Mouse (Mus musculus): ENCODE measurements at regions not wholly inside any gene's neighbourhood (a gene's known extent, or its start where the extent isn't known, plus 50 kb on each side); places are given as distances from the start of the nearest gene placed in this dataset.

GRCm38 (mm10) chr5:18080761-18081160 is 118.4 kb downstream of the Gnat3 start:
- no peak for DNase-seq

- no peak for DNase-seq
Measured at GRCm38 (mm10) chr5:18082219-18082618, 119.9 kb downstream of the Gnat3 start.

- DNase-seq = no peak
Measured at GRCm38 (mm10) chr5:18083789-18084188, 121.4 kb downstream of the Gnat3 start.

- DNase-seq = no peak
Measured at GRCm38 (mm10) chr5:18085456-18085855, 123.1 kb downstream of the Gnat3 start.

- DNase-seq = peak; percentile 75 to 86
Measured at GRCm38 (mm10) chr5:18087919-18088445, 125.6 kb downstream of the Gnat3 start.

GRCm38 (mm10) chr5:18089956-18090355 is 127.6 kb downstream of the Gnat3 start:
- DNase-seq = no peak

- DNase-seq = no peak
Measured at GRCm38 (mm10) chr5:18114905-18115689, 152.7 kb downstream of the Gnat3 start.

- peak in 1 of 2 experiments; percentile 3 for DNase-seq
Measured at GRCm38 (mm10) chr5:18135794-18136678, 173.7 kb downstream of the Gnat3 start.

- DNase-seq = no peak
Measured at GRCm38 (mm10) chr5:18137450-18138061, 175.2 kb downstream of the Gnat3 start.

- DNase-seq = no peak
Measured at GRCm38 (mm10) chr5:18152241-18152640, 189.9 kb downstream of the Gnat3 start.

GRCm38 (mm10) chr5:18153703-18154102 is 191.4 kb downstream of the Gnat3 start:
- DNase-seq = no peak

- DNase-seq = no peak
Measured at GRCm38 (mm10) chr5:18163515-18163914, 196.6 kb downstream of the Gnai1 start.

- no peak for DNase-seq
Measured at GRCm38 (mm10) chr5:18177810-18178209, 182.3 kb downstream of the Gnai1 start.

- no peak for DNase-seq
Measured at GRCm38 (mm10) chr5:18211395-18212057, 148.6 kb downstream of the Gnai1 start.

All from cerebellum, postnatal 10 days (tissue).